Mouse (Mus musculus): ENCODE results near the gene Trmt2a.

DNA sequence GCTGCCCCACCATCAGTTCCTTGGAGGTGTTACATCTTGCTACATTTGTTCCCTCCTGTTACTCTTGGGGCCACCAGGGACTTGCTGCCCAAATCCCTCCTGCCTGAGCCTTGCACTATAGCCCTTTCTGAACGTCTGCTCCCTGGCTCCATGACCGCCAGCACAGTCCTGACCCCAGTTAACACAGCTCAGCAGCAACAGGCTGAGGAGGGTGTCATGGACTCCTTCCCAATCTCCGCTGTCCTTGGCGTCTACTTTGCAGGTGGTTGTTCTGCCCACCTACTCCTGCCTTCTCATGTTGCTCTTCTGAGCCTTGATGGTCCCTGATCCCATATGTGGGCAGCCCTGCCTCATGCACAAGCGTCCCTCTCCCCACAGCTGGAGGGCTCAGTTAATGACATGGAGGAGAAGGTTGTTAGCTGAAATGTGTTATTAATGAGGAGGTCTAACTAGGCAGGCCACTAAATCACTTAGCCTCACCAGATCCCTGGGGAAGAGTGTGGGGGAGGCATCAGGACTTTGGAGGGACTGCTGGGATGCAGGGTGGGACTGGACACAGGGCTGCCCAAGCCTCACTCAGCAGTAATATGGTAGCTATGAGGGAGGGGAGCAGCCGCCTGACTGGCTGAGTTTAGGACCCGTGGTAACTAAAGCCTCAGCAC is 44.9 kb upstream of the Trmt2a start:
- no peak for TF ChIP-seq CTCF (IDR thresholded peaks at IDR 0.05; ENCODE audit: low read depth, low read length)
- TF ChIP-seq POLR2A (IDR thresholded peaks at IDR 0.05; ENCODE audit: extremely low read depth, insufficient read depth, low read length) = no peak
